Mouse (Mus musculus): ENCODE data around the gene Renbp.

Renbp gene

GRCm38 (mm10) chrX:73930402-73931062 is at the start of gene Renbp:
Gene Renbp, minus strand, starts transcription at chrX:73930850.
- peak; percentile 42 for DNase-seq (ENCODE audit: low spot score)

- no peak for DNase-seq (ENCODE audit: low spot score)
Measured at GRCm38 (mm10) chrX:73977783-73978182, 47.1 kb upstream of the Renbp start.

DNA sequence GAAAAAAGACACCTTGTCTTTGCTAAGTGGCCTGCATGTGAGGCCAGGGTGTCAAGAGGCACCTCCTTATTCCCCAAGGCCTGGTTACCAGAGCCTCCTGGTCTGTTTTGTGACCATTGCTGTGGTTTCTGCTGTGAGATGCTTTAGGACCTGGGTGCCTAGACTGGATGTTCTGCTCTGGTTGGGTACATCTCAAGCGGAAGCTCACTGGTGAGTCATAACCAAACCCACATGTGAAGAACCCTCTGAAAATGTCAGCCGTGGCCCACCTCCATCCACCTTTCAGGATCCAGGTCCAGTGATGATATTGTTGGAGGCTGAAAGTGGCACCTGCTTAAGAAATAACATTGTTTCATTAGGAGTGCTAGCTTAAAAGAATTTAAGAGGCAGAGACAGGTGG is 45.6 kb upstream of the Renbp start:
- no peak for DNase-seq (ENCODE audit: low spot score)

DNA sequence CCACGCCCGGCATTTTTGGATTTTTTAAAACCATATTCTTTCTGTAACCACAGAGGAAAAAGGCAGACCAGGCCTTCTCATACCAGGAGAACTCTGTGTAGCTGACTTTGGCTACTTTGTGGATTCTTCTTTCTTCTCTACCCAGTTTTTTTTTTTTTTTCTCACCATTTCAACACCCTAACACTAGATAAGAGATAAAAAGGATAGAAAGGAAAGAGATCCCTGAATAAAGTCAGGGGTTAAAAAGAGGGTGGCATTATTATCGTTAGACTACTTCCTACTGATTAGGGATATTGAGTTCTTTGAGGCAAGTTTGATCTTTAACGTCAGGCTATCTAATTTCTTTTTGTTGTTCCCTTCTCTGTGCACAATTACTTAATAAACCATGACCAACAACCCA is 42.1 kb upstream of the Renbp start:
- DNase-seq (ENCODE audit: low spot score) = no peak

DNA sequence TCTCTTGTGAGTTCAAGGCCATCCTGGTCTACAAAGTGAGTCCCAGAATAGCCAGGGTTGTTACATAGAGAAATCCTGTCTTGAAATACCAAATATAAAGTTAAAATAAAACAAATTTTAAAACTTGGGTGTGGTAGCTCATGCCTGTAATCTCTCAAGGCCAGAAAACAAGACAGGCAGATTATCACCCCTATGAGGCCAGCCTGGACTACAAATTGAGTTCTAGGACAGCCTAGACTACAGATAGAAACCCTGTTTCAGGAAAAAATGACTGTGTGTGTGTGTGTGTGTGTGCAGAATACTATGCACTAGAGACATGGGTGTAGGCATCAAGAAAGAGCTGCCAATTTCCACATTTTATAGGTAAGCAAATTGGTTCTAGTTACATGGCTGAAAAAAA is 40.1 kb upstream of the Renbp start:
- no peak for DNase-seq (ENCODE audit: low spot score)

- no peak for DNase-seq (ENCODE audit: low spot score)
Measured at GRCm38 (mm10) chrX:73969729-73970128, 39.1 kb upstream of the Renbp start.

DNA sequence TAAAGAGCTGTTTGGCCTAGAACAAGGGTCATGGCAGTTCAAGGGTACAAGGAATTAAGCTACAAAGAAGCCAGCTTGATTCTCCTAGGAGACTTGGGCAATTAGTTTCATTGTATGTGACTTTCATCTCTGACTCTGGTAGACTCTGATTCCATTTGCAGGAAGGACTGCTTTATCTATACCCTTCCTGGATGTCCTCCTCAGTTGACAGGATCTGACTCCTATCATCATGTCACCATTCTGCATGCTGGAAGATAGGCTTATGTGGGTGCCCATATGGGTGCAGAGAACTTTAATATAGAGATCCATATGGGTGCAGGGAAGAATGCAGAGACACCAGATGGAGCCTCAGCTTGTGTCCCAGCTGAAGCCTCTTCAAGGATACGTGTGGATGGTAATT is 38.5 kb upstream of the Renbp start:
- DNase-seq (ENCODE audit: low spot score) = no peak

GRCm38 (mm10) chrX:73967177-73968075 is 36.8 kb upstream of the Renbp start:
- DNase-seq (ENCODE audit: low spot score) = peak; percentile 67

DNA sequence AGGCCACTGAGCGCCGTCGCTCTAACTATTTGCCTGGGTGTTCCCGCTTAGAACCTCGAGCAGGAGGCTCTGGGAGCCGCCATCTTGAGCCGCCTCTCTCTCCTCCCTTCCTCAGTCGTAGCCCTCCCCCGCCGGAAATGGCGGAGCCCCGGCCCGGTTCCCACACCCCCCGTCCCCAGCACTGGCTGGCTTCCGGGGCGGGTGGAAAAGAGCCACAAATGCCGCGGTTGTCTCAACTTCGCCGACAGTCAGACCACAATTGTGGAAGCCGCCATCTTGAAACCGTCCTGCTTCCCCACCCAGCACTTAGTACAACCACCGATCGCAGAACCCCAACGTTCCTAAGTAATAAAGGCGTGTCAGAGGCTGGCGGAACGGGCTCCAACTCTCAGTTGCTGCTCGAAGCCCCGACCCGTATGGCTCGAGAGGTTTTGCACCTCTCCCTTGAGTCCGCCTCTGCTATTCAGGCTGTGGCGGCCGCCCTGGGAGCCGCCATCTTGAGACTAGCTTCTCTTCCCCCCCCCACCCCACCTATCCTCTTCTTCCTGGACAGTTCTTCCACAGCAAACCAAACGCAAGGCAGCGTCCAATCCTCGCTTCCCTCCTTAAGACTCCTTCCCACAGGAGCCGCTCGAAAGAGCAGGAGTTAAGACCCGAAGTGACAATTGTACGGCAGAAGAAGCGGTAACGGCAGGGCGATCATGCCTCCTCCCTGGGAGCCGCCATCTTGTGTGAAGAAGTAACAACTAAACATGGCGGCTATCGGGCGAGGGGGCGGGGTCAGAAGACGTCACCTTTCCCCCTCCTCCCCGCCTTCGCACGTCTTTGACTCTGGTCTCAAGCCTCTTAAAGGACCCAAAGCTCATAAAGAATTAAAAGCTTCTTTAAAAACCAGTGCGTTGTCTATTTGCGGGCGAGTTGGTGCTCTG is 35.9 kb upstream of the Renbp start, which contains the start of gene Hcfc1:
Hcfc1 (minus strand) TSS at position 110 of the 929 bp plus-strand sequence.
- peak; percentile 89 for DNase-seq (ENCODE audit: low spot score)

- no peak for DNase-seq (ENCODE audit: low spot score)
Measured at GRCm38 (mm10) chrX:73965307-73965706, 34.7 kb upstream of the Renbp start.

DNA sequence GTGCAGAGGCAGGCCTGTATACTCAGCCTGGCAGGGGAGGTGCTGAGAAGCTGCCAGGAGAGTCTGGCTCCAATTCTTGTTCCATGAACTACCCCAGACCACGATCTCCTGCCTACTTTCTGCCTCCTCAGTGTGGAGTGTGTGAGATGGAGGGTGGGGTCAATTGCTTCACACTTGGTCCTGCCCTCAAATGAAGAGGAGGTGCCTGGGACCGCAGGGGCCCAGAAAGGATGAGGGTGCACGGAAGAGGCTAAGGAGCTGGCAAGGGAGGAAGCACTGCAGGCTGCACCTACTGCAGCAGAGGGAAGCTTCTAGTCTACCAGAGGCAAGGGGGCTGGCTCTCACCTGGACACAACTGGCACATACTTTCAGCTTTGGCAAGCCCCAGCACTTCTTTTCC is 33.7 kb upstream of the Renbp start:
- DNase-seq (ENCODE audit: low spot score) = no peak

GRCm38 (mm10) chrX:73954988-73955387 is 24.3 kb upstream of the Renbp start:
- DNase-seq (ENCODE audit: low spot score) = no peak

- no peak for DNase-seq (ENCODE audit: low spot score)
Measured at GRCm38 (mm10) chrX:73952603-73953002, 22.0 kb upstream of the Renbp start.

DNA sequence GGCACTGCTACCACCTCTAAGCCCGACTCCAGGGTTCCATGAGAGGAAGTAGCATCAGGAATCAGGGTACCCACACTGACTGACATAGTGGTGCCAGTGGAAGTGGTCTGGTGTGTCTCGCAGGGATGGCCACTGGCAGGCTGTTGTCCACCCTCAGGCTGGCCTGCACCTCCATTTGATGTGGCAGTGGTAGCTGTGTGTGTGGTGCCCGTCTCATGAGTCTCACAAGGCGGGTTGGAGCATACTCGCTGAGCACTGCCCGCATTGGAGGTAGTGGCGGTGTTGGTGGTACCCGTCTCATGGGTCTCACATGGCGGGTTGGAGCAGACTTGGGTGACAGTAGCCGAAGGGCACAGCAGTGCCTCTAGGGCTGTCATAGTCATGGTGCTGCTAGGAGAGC is 18.7 kb upstream of the Renbp start:
- DNase-seq (ENCODE audit: low spot score) = no peak

DNA sequence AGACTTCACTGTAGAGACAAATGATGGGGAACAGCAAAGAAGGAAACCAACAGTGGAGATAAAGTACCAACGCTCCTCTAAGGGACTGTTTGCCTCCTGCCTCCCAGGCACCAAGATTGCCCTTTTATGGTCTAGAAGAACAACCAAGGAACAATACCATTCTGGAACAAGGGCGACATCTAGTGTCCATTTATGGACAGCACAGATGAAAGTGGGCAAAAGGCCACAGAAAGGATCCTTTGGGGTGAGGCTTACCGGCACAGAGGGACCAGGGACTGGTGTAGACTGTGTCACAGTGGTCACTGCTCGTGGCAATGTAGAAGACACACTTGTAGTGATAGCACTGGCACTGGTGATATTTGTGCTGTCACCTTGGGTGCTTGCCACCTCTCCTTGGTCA is 18.0 kb upstream of the Renbp start:
- DNase-seq (ENCODE audit: low spot score) = peak; percentile 50

GRCm38 (mm10) chrX:73946896-73947295 is 16.2 kb upstream of the Renbp start:
- DNase-seq (ENCODE audit: low spot score) = no peak

DNA sequence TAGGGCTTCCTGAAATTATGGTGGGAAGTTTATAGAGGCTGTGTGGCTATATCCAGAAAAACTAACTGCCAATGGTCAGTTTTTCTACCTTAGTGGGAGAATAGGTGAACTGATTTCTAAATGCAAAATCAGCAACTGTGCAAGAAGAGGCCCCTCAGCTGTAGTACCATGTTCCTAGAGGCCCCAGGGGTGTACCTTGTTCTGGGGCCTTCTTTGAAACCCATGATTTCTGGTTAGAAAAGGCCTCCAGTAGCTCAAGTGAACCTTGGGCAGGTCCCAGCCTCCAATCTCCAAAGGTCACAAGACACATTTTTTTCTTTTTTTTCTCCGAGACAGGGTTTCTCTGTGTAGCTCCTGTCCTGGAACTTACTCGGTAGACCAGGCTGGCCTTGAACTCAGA is 11.6 kb upstream of the Renbp start:
- DNase-seq (ENCODE audit: low spot score) = no peak

GRCm38 (mm10) chrX:73941860-73942259 is 11.2 kb upstream of the Renbp start:
- no peak for DNase-seq (ENCODE audit: low spot score)

- DNase-seq (ENCODE audit: low spot score) = no peak
Measured at GRCm38 (mm10) chrX:73931871-73932270, 1.2 kb upstream of the Renbp start.

DNA sequence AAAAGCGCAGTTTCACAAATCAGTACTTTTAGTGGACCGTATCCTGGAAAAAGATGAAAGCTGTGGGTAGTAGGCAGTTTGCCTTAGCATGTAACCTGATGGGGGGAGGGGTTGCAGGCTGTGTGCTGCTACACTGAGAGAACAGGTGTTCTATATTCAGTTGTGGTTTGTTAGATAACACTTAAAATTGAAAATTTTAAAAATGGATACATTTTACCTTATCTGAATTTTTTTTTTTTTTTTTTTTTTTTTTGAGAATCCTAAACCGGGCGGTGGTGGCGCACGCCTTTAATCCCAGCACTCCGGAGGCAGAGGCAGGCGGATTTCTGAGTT is 8.1 kb downstream of the Renbp start:
- no peak for DNase-seq (ENCODE audit: low spot score)

- peak; percentile 73 for DNase-seq (ENCODE audit: low spot score)
Measured at GRCm38 (mm10) chrX:73921823-73922549, 8.7 kb downstream of the Renbp start, which contains the start of the genes Arhgap4 and Naa10. Gene Arhgap4, minus strand, starts transcription at chrX:73921870. Gene Naa10, minus strand, starts transcription at chrX:73921944.
